Mouse (Mus musculus): ENCODE results near the gene Zc3h4.

GRCm38 (mm10) chr7:16426129-16426729 lies 25.5 kb downstream of the Zc3h4 start:
- TF ChIP-seq CTCF (IDR thresholded peaks at IDR 0.05) (peak; percentile 95), EP300 (IDR thresholded peaks at IDR 0.05) (0 out of 2 replicates have a peak, but pooled peaks have one; percentile 13)
